Comparison of ENCODE assay signal across 8 mouse cellular contexts in genomic region chr3:69290294-69290693, GRCm38 (mm10). TPM values are rescaled to one million over a fixed set of nuclear protein-coding genes. Genes with fewer than 3 reads are reported as not detected.
A peak's percentile ranks its signal among the peaks of the same experiment; 100 is the strongest.
DNase-seq lines count a peak whose midpoint lies in the region; ATAC-seq lines count a peak whose summit lies in the region.

No protein-coding gene starts in this region.

- no peak overlapping the region for H3K4me2 ChIP-seq in stomach, embryonic 15.5 days

- no peak overlapping the region for H3K9ac ChIP-seq in stomach, embryonic 15.5 days

- H3K4me1 ChIP-seq in stomach, embryonic 15.5 days: 0 out of 2 replicates have a peak, but pooled peaks cover 4% of the 10 kb centered on the region

- peak; percentile 48 for DNase-seq in retina, postnatal 1 day
- no peak for DNase-seq in retina, embryonic 14.5 days (ENCODE audit: low spot score)
- peak; percentile 43 to 53 for DNase-seq in cerebellum, adult 18-20 months
- DNase-seq in gastrocnemius, postnatal 25 days: peak; percentile 73
- DNase-seq in kidney, postnatal 25 days: peak; percentile 63 to 68
- peak; percentile 77 for DNase-seq in lung, postnatal 10 days
- no peak for DNase-seq in embryo, embryonic 11 days

- H3K36me3 ChIP-seq in stomach, embryonic 15.5 days: no peaks in the 10 kb centered on the region

- ATAC-seq in stomach, embryonic 15.5 days (ENCODE audit: insufficient read depth, low FRiP score, low read depth): 0 out of 2 replicates have a peak, but pooled peaks have one; percentile 35

- no peaks in the 10 kb centered on the region for H3K27me3 ChIP-seq in stomach, embryonic 15.5 days (replicated peaks)

- WGBS in stomach, embryonic 15.5 days: 42% methylated on average over 7 of the region's 7 CpGs

- no peaks in the 10 kb centered on the region for H3K9me3 ChIP-seq in stomach, embryonic 15.5 days

- H3K27ac ChIP-seq in stomach, embryonic 15.5 days: no peak overlapping the region

- no peak overlapping the region for H3K4me3 ChIP-seq in stomach, embryonic 15.5 days (replicated peaks)

RNA-seq across cellular contexts. Expression of gene Ppm1l, which starts 26.4 kb away (rescaled TPM):
- total RNA-seq in gastrocnemius, postnatal 25 days (2021): 10 to 100 TPM; 45.9 to 60.4 TPM
- 8.1 and 8.5 TPM in 2 replicates for polyA plus RNA-seq in stomach, embryonic 15.5 days (2015; fragmentation: Nextera tagmentation; extraction: Ambion mirVana)

Comparison
In these comparisons a context has a peak if more than half of its experiments do, and no peak if none do; other contexts are left out.
1. DNase-seq: peak in retina, postnatal 1 day (single experiment), cerebellum, adult 18-20 months (2 of 2), gastrocnemius, postnatal 25 days (single experiment), kidney, postnatal 25 days (2 of 2) and lung, postnatal 10 days (single experiment); none in retina, embryonic 14.5 days (single experiment) and embryo, embryonic 11 days (single experiment).